Mouse (Mus musculus): Measurements from ENCODE around the gene Parp16. TPM values are rescaled to one million over a fixed set of nuclear protein-coding genes. Genes with fewer than 3 reads are reported as not detected.

Gene Parp16
- polyA plus RNA-seq, 1 experiment from 2014 or later, result 5.4 TPM

DNA sequence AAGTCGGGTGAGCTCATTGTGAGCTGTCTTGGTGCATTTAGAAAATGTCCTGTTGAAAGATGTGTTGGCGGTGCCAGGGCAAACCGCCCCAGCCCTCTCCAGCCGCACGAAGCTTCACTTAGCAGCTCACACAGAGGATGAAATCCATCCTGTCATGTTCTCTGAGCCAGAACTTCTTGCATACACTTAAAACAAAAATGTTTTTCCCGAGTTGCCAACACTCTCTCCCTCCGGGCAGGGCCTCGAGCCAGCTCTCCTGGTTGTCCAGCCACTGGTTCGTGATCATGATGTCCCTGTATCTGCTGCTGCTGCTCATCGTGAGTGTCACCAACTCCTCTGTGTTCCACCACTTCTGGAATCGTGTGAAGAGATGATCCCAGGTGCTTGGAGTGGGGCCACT lies 42.5 kb downstream of the Parp16 start:
- no peak; the same call in 1 of the 2 replicates for ATAC-seq (ENCODE audit: borderline replicate concordance, extremely low read depth, low FRiP score, low TSS enrichment)
- Histone ChIP-seq H3K4me3 (no peak overlapping the region), H3K36me3 (no peaks in the 10 kb centered on the region), H3K27me3 (no peaks in the 10 kb centered on the region), H3K4me2 (peak overlapping the region; percentile 27; the same call in 1 of the 2 replicates), H3K9ac (no peak overlapping the region), H3K9me3 (no peaks in the 10 kb centered on the region), H3K27ac (peak overlapping the region; percentile 64), H3K4me1 (peaks cover 15% of the 10 kb centered on the region)
- 47% methylated on average over 11 of the region's 11 CpGs for WGBS

DNA sequence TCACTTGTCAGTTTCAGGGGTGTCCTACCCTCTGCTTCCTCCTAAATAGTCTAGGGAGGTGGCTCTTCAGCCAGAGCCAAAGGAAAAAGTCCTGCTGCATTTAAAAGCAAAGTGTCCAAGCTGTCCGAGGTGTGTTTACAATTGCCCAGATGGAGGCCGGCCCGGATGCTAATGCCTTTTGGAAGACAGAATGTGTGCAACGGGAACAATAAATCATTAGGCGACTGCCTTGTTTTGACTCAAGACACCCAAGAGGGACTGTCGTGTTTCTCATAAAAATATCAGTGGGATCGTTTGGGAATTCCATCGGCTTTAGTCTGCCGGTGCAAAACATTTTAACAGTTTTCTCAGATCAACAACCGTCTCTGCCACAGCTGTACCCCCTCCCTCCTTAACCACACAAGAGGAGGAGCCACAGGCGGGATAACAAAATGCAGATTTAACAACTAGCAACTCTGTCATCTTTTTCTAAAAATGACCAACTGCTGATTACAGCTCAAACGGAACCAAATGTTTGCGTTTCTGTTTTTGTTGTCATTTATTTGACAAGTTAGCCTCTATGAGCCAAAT lies 43.1 kb downstream of the Parp16 start:
- Histone ChIP-seq H3K27ac (peak overlapping the region; percentile 64), H3K27me3 (no peaks in the 10 kb centered on the region), H3K36me3 (no peaks in the 10 kb centered on the region), H3K4me3 (no peak overlapping the region), H3K4me2 (peak overlapping the region; percentile 27; the same call in 1 of the 2 replicates), H3K4me1 (peaks cover 20% of the 10 kb centered on the region), H3K9me3 (no peaks in the 10 kb centered on the region), H3K9ac (no peak overlapping the region)
- WGBS, result 33% methylated on average over 13 of the region's 13 CpGs
- ATAC-seq (ENCODE audit: borderline replicate concordance, extremely low read depth, low FRiP score, low TSS enrichment), result peak; percentile 72; the same call in 1 of the 2 replicates

DNA sequence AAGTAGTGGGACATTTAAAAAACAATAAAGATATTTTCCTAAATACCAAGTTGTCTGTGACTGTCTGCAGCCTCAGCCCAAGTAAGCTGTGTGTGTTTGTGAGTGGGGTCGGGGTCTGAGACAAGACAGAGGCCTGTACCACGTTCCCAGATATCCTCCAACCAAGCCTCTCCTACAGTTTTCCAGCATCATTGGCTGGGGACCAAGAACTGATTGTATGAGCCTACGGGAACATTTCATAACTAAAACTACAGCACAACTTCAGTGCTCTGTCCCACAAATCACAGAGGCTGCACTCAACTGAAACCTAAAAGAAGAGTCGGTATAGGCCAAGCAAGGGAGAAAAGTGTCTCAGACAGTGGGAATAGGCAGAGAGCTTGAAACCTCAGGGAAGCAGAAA lies 44.0 kb downstream of the Parp16 start:
- no peak for ATAC-seq (ENCODE audit: borderline replicate concordance, extremely low read depth, low FRiP score, low TSS enrichment)
- Histone ChIP-seq H3K4me3 (no peak overlapping the region), H3K4me1 (peaks cover 26% of the 10 kb centered on the region), H3K9ac (no peak overlapping the region), H3K4me2 (no peak overlapping the region), H3K36me3 (no peaks in the 10 kb centered on the region), H3K27me3 (no peaks in the 10 kb centered on the region), H3K9me3 (no peaks in the 10 kb centered on the region), H3K27ac (no peak overlapping the region)
- 63% methylated on average over 4 of the region's 4 CpGs for WGBS

DNA sequence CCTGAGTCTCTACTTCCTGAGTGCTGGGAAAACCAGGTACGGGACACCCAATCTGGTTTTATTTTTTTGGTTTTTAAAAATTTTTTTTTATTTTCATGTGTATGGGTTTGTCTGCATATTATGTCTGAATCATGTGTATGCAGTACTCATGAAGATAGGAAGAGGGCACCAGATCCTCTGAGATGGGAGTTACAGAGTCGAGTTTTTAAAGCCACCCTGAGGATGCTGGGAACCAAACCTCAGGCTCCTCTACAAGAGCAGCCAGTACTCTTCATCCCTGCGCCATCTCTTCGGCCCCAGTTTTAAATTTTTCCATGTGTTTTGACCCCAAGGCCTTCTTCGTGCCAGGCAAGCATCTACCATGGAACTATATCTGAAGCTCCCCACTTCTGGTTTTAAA lies 44.6 kb downstream of the Parp16 start:
- 92% methylated on average over 5 of the region's 5 CpGs for WGBS
- ATAC-seq (ENCODE audit: borderline replicate concordance, extremely low read depth, low FRiP score, low TSS enrichment), result no peak
- Histone ChIP-seq H3K4me3 (no peak overlapping the region), H3K27me3 (no peaks in the 10 kb centered on the region), H3K4me1 (peaks cover 26% of the 10 kb centered on the region), H3K9me3 (no peaks in the 10 kb centered on the region), H3K4me2 (no peak overlapping the region), H3K27ac (no peak overlapping the region), H3K36me3 (no peaks in the 10 kb centered on the region), H3K9ac (no peak overlapping the region)

DNA sequence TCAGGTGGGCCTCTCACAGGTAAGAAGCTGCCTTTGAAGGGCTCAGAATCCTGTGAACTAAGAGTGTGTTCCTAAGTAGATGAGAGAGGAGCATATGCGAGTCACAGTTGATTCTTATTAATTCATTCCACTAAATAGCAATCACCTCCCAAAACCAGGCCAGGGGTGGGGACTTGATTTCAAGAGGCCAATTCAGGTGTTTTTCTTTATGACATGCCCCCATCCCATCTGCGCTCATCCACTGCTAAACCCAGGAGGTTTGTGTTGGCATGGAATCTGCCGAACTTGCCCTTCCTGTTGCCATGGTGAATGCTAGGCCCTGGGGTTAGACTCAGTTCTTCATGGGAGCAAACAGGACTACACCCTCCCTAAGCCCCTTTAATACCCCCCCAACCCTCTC lies 45.4 kb downstream of the Parp16 start:
- H3K36me3 ChIP-seq, result no peaks in the 10 kb centered on the region
- no peak for ATAC-seq (ENCODE audit: borderline replicate concordance, extremely low read depth, low FRiP score, low TSS enrichment)
- no peak overlapping the region for H3K9ac ChIP-seq
- WGBS, result 81% methylated on average over 3 of the region's 3 CpGs
- H3K9me3 ChIP-seq, result no peaks in the 10 kb centered on the region
- H3K4me1 ChIP-seq, result peaks cover 26% of the 10 kb centered on the region
- no peak overlapping the region for H3K4me3 ChIP-seq
- no peak overlapping the region for H3K27ac ChIP-seq
- no peak overlapping the region for H3K4me2 ChIP-seq
- H3K27me3 ChIP-seq, result no peaks in the 10 kb centered on the region

DNA sequence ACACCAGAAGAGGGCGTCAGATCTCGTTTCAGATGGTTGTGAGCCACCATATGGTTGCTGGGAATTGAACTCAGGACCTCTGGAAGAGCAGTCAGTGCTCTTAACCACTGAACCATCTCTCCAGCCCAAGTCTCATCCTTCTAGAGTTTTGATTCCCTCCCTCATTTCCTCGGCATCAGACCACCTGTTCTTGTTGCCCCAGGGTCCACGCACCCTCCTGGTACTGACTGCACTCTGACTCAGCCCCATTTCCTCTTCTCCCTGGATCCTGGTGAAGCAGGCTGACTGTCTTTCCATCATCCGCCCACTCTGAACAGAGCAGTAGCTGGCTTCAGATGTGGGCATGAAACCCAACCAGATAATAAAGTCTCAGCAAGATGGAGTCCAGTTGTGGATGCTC lies 46.8 kb downstream of the Parp16 start:
- no peak for ATAC-seq (ENCODE audit: borderline replicate concordance, extremely low read depth, low FRiP score, low TSS enrichment)
- Histone ChIP-seq H3K27me3 (no peaks in the 10 kb centered on the region), H3K9me3 (no peaks in the 10 kb centered on the region)

DNA sequence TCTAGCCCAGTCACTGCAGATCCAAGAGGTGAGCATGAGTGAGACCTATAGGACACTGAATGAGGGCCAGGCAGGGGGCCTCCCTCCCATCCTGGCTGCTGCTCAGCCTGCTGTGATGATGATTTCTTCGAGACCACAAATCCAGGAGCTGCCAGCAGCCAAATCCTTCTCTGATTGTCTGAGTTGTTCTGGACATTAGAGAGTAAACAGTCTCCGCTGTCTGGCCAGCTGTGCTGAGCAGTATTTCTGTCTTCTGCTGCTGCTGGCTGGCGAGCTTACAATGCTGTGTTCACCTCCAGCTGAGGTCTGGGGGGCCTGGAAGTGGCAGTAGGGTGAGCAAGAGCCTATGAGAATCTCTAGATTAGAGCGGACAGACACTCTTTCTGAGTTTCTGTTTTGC lies 48.1 kb downstream of the Parp16 start:
- Histone ChIP-seq H3K27me3 (no peaks in the 10 kb centered on the region), H3K27ac (peak overlapping the region; percentile 71), H3K4me1 (peaks cover 22% of the 10 kb centered on the region), H3K36me3 (no peaks in the 10 kb centered on the region), H3K9me3 (no peaks in the 10 kb centered on the region), H3K4me2 (no peak overlapping the region), H3K4me3 (no peak overlapping the region), H3K9ac (no peak overlapping the region)
- no peak; the same call in 1 of the 2 replicates for ATAC-seq (ENCODE audit: borderline replicate concordance, extremely low read depth, low FRiP score, low TSS enrichment)
- WGBS, result 30% methylated on average over 4 of the region's 4 CpGs

More for the DNA sequence above, 46.8 kb downstream of the Parp16 start:
- Histone ChIP-seq H3K27ac (no peak overlapping the region), H3K4me1 (peaks cover 26% of the 10 kb centered on the region), H3K36me3 (no peaks in the 10 kb centered on the region), H3K9ac (no peak overlapping the region), H3K4me2 (no peak overlapping the region), H3K4me3 (no peak overlapping the region)
- 57% methylated on average over 5 of the region's 5 CpGs for WGBS

DNA sequence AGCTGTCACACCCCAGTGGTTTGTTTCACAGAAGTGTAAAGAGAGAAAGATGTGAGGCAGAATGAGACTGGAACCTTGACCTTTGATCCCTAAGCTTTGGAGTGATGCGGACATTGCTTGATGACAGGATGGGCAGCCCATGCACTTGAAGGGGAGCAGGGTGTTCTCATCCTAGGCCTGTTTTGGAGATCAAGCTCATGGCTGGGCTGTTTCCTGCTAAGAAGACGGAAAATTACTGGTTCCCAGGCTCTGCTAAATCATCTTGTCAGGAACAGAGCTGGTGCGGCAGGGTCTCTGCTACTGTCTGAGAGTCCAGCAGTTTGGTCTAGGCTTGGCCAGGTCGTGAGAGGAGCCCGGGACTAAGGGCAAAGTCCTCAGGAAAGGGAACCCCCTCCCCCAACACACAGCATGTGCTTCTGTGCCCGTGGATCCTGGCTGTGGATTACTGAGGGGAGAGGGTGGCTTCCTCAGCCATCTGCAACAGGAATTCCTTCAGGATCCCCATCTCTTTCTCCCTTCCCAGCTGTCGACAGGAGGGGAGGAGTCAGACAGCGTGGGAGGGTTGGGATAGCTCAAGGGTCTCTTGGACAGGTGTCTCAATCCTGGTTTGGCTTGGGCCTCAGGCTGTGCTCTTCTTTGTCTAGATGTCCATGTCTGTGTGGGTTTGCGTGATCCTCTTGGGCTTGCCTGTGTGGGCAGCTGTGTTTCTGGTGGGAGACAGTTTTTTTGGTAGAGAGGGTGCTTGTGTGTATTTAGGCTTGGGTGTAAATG lies 49.1 kb downstream of the Parp16 start:
- Histone ChIP-seq H3K27me3 (no peaks in the 10 kb centered on the region), H3K4me1 (peaks cover 15% of the 10 kb centered on the region), H3K4me3 (no peak overlapping the region), H3K9ac (no peak overlapping the region), H3K27ac (no peak overlapping the region), H3K9me3 (no peaks in the 10 kb centered on the region), H3K4me2 (no peak overlapping the region), H3K36me3 (no peaks in the 10 kb centered on the region)
- no peak for ATAC-seq (ENCODE audit: borderline replicate concordance, extremely low read depth, low FRiP score, low TSS enrichment)
- 40% methylated on average over 9 of the region's 9 CpGs for WGBS

DNA sequence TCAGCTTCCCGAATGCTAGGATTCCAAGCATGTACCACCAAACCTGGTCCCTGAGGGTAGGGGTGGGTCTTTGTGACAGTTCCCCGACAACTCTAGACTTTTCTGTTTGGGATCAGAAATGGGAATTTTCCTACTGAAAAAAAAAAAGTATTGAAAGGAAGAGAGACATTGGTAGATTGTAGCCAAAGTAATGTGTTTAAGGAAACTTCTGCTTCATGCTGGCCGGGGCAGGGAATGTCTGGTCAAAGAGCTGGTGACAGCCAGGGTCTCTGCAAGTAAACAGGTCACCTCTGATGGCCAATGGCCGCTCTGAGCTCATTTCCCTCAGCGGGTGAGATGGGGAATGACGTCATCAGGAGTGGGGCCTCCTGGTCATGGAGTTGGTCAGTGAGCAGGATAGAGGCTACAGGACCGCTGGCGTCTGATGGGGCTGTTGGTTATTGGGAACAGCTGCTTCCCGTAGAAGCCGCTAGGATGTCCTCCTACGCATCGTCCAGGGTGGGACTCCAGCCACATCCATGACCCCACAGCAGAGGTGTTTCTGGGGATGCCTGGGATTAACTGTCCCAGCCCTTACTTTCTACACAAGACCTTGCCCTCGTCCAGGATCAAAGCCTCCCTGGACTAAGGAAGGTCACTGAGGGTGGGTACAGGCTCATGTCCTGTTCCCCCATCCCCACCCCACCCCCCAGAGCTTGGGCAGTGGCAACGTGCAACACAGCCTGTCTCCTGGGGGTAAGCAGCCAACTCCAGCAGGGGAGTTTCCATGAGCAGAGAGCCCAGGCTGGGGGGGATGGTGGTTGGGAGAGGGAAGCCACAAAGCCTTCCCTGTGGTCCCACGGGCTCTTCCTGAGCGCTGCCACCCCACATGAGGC lies 52.6 kb downstream of the Parp16 start:
- H3K4me1 ChIP-seq, result peaks cover 15% of the 10 kb centered on the region
- WGBS, result 51% methylated on average over 16 of the region's 16 CpGs
- no peaks in the 10 kb centered on the region for H3K36me3 ChIP-seq
- no peak overlapping the region for H3K9ac ChIP-seq
- H3K4me3 ChIP-seq, result no peak overlapping the region
- no peak for ATAC-seq (ENCODE audit: borderline replicate concordance, extremely low read depth, low FRiP score, low TSS enrichment)
- H3K9me3 ChIP-seq, result no peaks in the 10 kb centered on the region
- no peaks in the 10 kb centered on the region for H3K27me3 ChIP-seq
- no peak overlapping the region for H3K27ac ChIP-seq
- no peak overlapping the region for H3K4me2 ChIP-seq

DNA sequence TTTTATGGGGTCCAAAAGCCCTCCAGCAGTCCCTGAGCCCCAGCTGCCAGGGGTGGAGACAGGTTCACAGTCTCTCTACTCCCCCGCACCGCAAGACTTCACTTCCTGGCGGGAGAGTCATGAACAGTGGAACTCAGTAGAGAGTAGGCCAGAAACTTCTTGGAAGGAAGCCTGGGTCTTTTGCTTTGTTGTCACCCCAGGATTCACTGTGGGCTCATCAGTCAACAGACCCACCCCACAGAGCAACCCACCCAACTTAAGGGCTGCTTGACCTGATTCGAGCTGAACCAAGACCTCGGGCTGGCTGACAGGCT lies 53.2 kb downstream of the Parp16 start:
- H3K9me3 ChIP-seq, result no peaks in the 10 kb centered on the region
- no peaks in the 10 kb centered on the region for H3K27me3 ChIP-seq
- no peak overlapping the region for H3K9ac ChIP-seq
- no peaks in the 10 kb centered on the region for H3K36me3 ChIP-seq
- 67% methylated on average over 5 of the region's 5 CpGs for WGBS
- no peak; the same call in 1 of the 2 replicates for ATAC-seq (ENCODE audit: borderline replicate concordance, extremely low read depth, low FRiP score, low TSS enrichment)
- H3K27ac ChIP-seq, result no peak overlapping the region
- H3K4me2 ChIP-seq, result no peak overlapping the region
- peaks cover 10% of the 10 kb centered on the region for H3K4me1 ChIP-seq
- no peak overlapping the region for H3K4me3 ChIP-seq

DNA sequence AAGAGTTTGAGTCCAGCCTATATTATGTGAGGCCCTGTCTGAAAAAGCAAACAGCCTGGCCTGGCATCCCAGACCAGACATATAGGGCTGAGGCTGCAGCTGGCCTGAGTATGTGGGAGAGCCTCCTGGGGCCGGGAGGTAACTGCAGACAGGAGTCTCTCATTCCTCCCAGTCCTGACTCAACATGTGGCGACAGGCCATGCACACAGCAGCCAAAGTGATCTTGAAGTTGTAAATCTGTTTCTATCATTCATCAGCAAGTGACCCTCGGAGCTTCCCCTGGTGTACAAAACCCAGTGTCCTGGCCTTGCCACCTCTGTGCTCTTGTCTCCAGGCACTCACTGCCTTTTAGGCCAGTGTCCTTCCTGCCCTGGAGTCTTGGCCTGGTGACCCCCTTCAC lies 56.9 kb downstream of the Parp16 start:
- H3K9ac ChIP-seq, result no peak overlapping the region
- H3K4me1 ChIP-seq, result 0 out of 2 replicates have a peak, but pooled peaks cover 4% of the 10 kb centered on the region
- H3K36me3 ChIP-seq, result no peaks in the 10 kb centered on the region
- no peak overlapping the region for H3K4me3 ChIP-seq
- WGBS, result 64% methylated on average over 3 of the region's 3 CpGs
- H3K27ac ChIP-seq, result no peak overlapping the region
- no peak for ATAC-seq (ENCODE audit: borderline replicate concordance, extremely low read depth, low FRiP score, low TSS enrichment)
- H3K4me2 ChIP-seq, result no peak overlapping the region
- no peaks in the 10 kb centered on the region for H3K27me3 ChIP-seq
- no peaks in the 10 kb centered on the region for H3K9me3 ChIP-seq

All from lung, embryonic 15.5 days (tissue).